Mouse (Mus musculus) C2C12 (cell line): Measurements from ENCODE around the gene Krtap3-2.

ENCODE experiments used
- CEBPB ChIP-seq: IDR thresholded peaks from one replicate; pipeline ENCODE4 v1.6.1; 2011; ENCODE audit warnings: low read depth, mild to moderate bottlenecking, control low read depth, moderate library complexity
- CTCF ChIP-seq: IDR thresholded peaks from one replicate; pipeline ENCODE4 v1.5.1; 2011; ENCODE audit not compliant: control insufficient read depth, insufficient read depth, insufficient read length
- FOSL1 ChIP-seq: IDR thresholded peaks from one replicate; pipeline ENCODE4 v1.8.0; 2011; ENCODE audit warnings: mild to moderate bottlenecking, low read length; ENCODE audit not compliant: poor library complexity, insufficient read depth, severe bottlenecking
- MAX ChIP-seq: IDR thresholded peaks from one replicate; pipeline ENCODE4 v1.6.1; 2011; ENCODE audit warnings: mild to moderate bottlenecking, control low read depth
- MYOD1 ChIP-seq: IDR thresholded peaks from one replicate; pipeline ENCODE4 v1.6.1; 2011; ENCODE audit warnings: low read depth; ENCODE audit not compliant: control insufficient read depth, insufficient read length
- MYOG ChIP-seq: IDR thresholded peaks from one replicate; pipeline ENCODE4 v1.6.1; 2011; ENCODE audit not compliant: control insufficient read depth, insufficient read length; ENCODE audit errors: extremely low read depth
- USF1 ChIP-seq: IDR thresholded peaks from one replicate; pipeline ENCODE4 v1.6.1; 2011; ENCODE audit warnings: low read depth, mild to moderate bottlenecking, control low read depth, moderate library complexity

DNA sequence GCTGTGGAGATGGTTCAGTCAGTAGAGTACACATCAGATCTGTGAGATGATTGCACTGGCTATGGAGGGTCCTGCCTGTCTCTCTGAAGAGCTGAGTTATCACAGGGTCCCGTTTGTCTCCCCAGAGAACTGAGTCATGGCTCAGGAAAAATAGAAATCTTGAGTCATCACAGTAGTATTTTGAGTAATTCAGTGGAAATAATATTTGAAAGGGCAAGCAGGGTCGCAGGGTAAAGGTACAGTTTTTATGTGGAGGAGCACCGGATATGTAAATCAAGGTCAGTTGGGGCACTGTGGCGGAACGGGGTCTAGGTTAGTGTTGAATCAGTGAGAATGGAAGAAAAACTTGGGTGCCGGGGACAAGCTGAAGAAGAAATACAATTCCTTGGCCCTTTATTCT, 5.9 kb upstream of the Krtap3-2 start:
- TF ChIP-seq USF1 (no peak), CTCF (no peak), CEBPB (no peak), MAX (no peak), MYOG (no peak), MYOD1 (no peak), FOSL1 (no peak)
